Comparison of ENCODE assay signal across 29 mouse cellular contexts in genomic region chr2:145421889-145422212, GRCm38 (mm10).
A peak's percentile ranks its signal among the peaks of the same experiment; 100 is the strongest.
DNase-seq lines count a peak whose midpoint lies in the region; ATAC-seq and TF ChIP-seq lines count a peak whose summit lies in the region.
"Had no signal": no experiment of that assay in that cellular context is flagged by ENCODE, and none has a peak within 500 bp of the region (broad histone marks: within the 10 kb centered on the region; RNA-seq: fewer than 3 reads in every experiment).

No protein-coding gene starts in this region.

- no peak for TF ChIP-seq CTCF in kidney, postnatal 0 days (IDR thresholded peaks at IDR 0.05; ENCODE audit: low read depth)

- no peaks in the 10 kb centered on the region for H3K4me1 ChIP-seq in kidney, postnatal 0 days (replicated peaks; ENCODE audit: insufficient read depth, low read length)
- H3K4me1 ChIP-seq in midbrain, embryonic 14.5 days (ENCODE audit: control insufficient read depth, insufficient read depth, low read length) = peaks cover 8% of the 10 kb centered on the region
- H3K4me1 ChIP-seq in midbrain, embryonic 10.5 days = peaks cover 7% of the 10 kb centered on the region
- H3K4me1 ChIP-seq in hindbrain, embryonic 16.5 days (ENCODE audit: control insufficient read depth, insufficient read depth, low read depth, low read length) = no peaks in the 10 kb centered on the region
- H3K4me1 ChIP-seq: embryonic facial prominence, embryonic 12.5 days; liver, embryonic 15.5 days; lung, embryonic 15.5 days had no signal

- DNase-seq in embryo, embryonic 11 days = peak; percentile 10
- DNase-seq in embryo, embryonic 9.5 days (ENCODE audit: extremely low spot score) = no peak
- DNase-seq in kidney, postnatal 0 days (ENCODE audit: low spot score) = peak; percentile 25
- DNase-seq in kidney, adult 11 months = no peak
- DNase-seq in midbrain, embryonic 14.5 days = no peak
- DNase-seq in midbrain, embryonic 10.5 days (ENCODE audit: low spot score) = no peak
- DNase-seq in adrenal gland, postnatal 36 days = no peak
- DNase-seq: adrenal gland, adult 8-10 months; cerebellum, adult 8-10 months; cerebellum, postnatal 25 days; gastrocnemius, adult 2 months; gastrocnemius, postnatal 36 days; heart, adult 2 months; kidney, adult 2 months; kidney, postnatal 14 days; lung, postnatal 4 days; right cerebral cortex, adult 18-20 months; spleen, adult 18-20 months; thymus, postnatal 25 days had no signal

- no peaks in the 10 kb centered on the region for H3K36me3 ChIP-seq in kidney, postnatal 0 days (ENCODE audit: insufficient read depth, low read length)
- H3K36me3 ChIP-seq in midbrain, embryonic 14.5 days (ENCODE audit: control insufficient read depth, insufficient read depth, low read length) = no peaks in the 10 kb centered on the region
- no peaks in the 10 kb centered on the region for H3K36me3 ChIP-seq in midbrain, embryonic 10.5 days
- no peaks in the 10 kb centered on the region for H3K36me3 ChIP-seq in hindbrain, embryonic 16.5 days (ENCODE audit: control insufficient read depth, insufficient read depth, low read length)
- H3K36me3 ChIP-seq: embryonic facial prominence, embryonic 12.5 days; heart, embryonic 12.5 days; limb, embryonic 12.5 days; liver, embryonic 15.5 days; lung, embryonic 15.5 days had no signal

- no peak overlapping the region for H3K27ac ChIP-seq in kidney, postnatal 0 days
- H3K27ac ChIP-seq in midbrain, embryonic 14.5 days (replicated peaks; ENCODE audit: low read depth, low read length) = 0 out of 2 replicates have a peak overlapping the region, but pooled peaks have one; percentile 22
- no peak overlapping the region for H3K27ac ChIP-seq in midbrain, embryonic 10.5 days (replicated peaks)
- H3K27ac ChIP-seq in hindbrain, embryonic 16.5 days (ENCODE audit: low read depth, low read length) = no peak overlapping the region; the same call in 1 of the 2 replicates
- H3K27ac ChIP-seq: embryonic facial prominence, embryonic 12.5 days; gastrocnemius, adult 2 months; heart, adult 2 months; left cerebral cortex, adult 2 months; limb, embryonic 12.5 days; liver, embryonic 15.5 days; lung, embryonic 15.5 days had no signal

- no peak overlapping the region for H3K9ac ChIP-seq in kidney, postnatal 0 days (ENCODE audit: low read depth, low read length)
- H3K9ac ChIP-seq in midbrain, embryonic 14.5 days (replicated peaks; ENCODE audit: low read length) = no peak overlapping the region
- no peak overlapping the region for H3K9ac ChIP-seq in hindbrain, embryonic 16.5 days (ENCODE audit: low read depth, low read length)
- H3K9ac ChIP-seq: embryonic facial prominence, embryonic 12.5 days; heart, embryonic 12.5 days; limb, embryonic 12.5 days; liver, embryonic 15.5 days; lung, embryonic 15.5 days had no signal

- no peak overlapping the region for H3K4me2 ChIP-seq in kidney, postnatal 0 days (ENCODE audit: low read length)
- H3K4me2 ChIP-seq in midbrain, embryonic 14.5 days (ENCODE audit: low read length) = no peak overlapping the region
- H3K4me2 ChIP-seq in hindbrain, embryonic 16.5 days (ENCODE audit: low read length) = no peak overlapping the region
- H3K4me2 ChIP-seq: embryonic facial prominence, embryonic 12.5 days; heart, embryonic 12.5 days; limb, embryonic 12.5 days; liver, embryonic 15.5 days; lung, embryonic 15.5 days had no signal

- no peak overlapping the region for H3K4me3 ChIP-seq in kidney, postnatal 0 days (replicated peaks; ENCODE audit: low read depth, low read length)
- H3K4me3 ChIP-seq in midbrain, embryonic 14.5 days (replicated peaks; ENCODE audit: low read depth, low read length) = no peak overlapping the region
- H3K4me3 ChIP-seq in midbrain, embryonic 10.5 days = no peak overlapping the region
- H3K4me3 ChIP-seq in hindbrain, embryonic 16.5 days (ENCODE audit: low read length) = no peak overlapping the region
- H3K4me3 ChIP-seq: embryonic facial prominence, embryonic 12.5 days; gastrocnemius, adult 2 months; heart, adult 2 months; heart, embryonic 12.5 days; left cerebral cortex, adult 2 months; limb, embryonic 12.5 days; liver, embryonic 15.5 days; lung, embryonic 15.5 days; megakaryocyte, embryonic 14.5 days had no signal

- H3K9me3 ChIP-seq in kidney, postnatal 0 days (replicated peaks; ENCODE audit: low read length) = no peaks in the 10 kb centered on the region
- H3K9me3 ChIP-seq in midbrain, embryonic 14.5 days (ENCODE audit: control insufficient read depth, low read length) = no peaks in the 10 kb centered on the region
- H3K9me3 ChIP-seq in midbrain, embryonic 10.5 days (replicated peaks) = no peaks in the 10 kb centered on the region
- H3K9me3 ChIP-seq in hindbrain, embryonic 16.5 days (ENCODE audit: control insufficient read depth, low read length) = no peaks in the 10 kb centered on the region
- H3K9me3 ChIP-seq: embryonic facial prominence, embryonic 12.5 days; limb, embryonic 12.5 days; liver, embryonic 15.5 days; lung, embryonic 15.5 days had no signal

- WGBS in kidney, postnatal 0 days = 51% methylated on average over 3 of the region's 3 CpGs
- 55% methylated on average over 3 of the region's 3 CpGs for WGBS in midbrain, embryonic 14.5 days
- 85% methylated on average over 3 of the region's 3 CpGs for WGBS in midbrain, embryonic 10.5 days
- 46% methylated on average over 3 of the region's 3 CpGs for WGBS in hindbrain, embryonic 16.5 days

- no peak for ATAC-seq in kidney, postnatal 0 days (replicated peaks; ENCODE audit: low FRiP score, low read depth)
- 0 out of 2 replicates have a peak, but pooled peaks have one; percentile 4 for ATAC-seq in midbrain, embryonic 14.5 days (ENCODE audit: low FRiP score, low TSS enrichment)
- peak; percentile 37; the same call in 1 of the 2 replicates for ATAC-seq in hindbrain, embryonic 16.5 days
- ATAC-seq: forebrain, embryonic 14.5 days had no signal

- no peaks in the 10 kb centered on the region for H3K27me3 ChIP-seq in kidney, postnatal 0 days (ENCODE audit: insufficient read depth, low read length)
- H3K27me3 ChIP-seq in midbrain, embryonic 14.5 days (ENCODE audit: control insufficient read depth, insufficient read depth, low read length) = no peaks in the 10 kb centered on the region
- H3K27me3 ChIP-seq in midbrain, embryonic 10.5 days (ENCODE audit: low read depth, poor library complexity, severe bottlenecking) = no peaks in the 10 kb centered on the region
- no peaks in the 10 kb centered on the region for H3K27me3 ChIP-seq in hindbrain, embryonic 16.5 days (replicated peaks; ENCODE audit: control insufficient read depth, insufficient read depth, low read length)
- H3K27me3 ChIP-seq: CH12.LX; embryonic facial prominence, embryonic 12.5 days; heart, embryonic 12.5 days; limb, embryonic 12.5 days; liver, embryonic 15.5 days; lung, embryonic 15.5 days; megakaryocyte, embryonic 14.5 days had no signal

Comparison
In these comparisons a context has a peak if more than half of its experiments do, and no peak if none do; other contexts are left out.
1. DNase-seq: peak in embryo, embryonic 11 days (single experiment) and kidney, postnatal 0 days (single experiment); none in embryo, embryonic 9.5 days (single experiment), kidney, adult 11 months (single experiment), midbrain, embryonic 14.5 days (single experiment), midbrain, embryonic 10.5 days (single experiment) and adrenal gland, postnatal 36 days (0 of 2).